Mouse (Mus musculus) lung, embryonic 16.5 days (tissue): ENCODE measurements around the gene Ltbp4. TPM values are rescaled to one million over a fixed set of nuclear protein-coding genes. Genes with fewer than 3 reads are reported as not detected.

Experiments
- ATAC-seq: fragments of 200-750 bp; cut with Nextera tagmentation; 2 replicates; pipeline ENCODE4 v1.8.0; 2017; ENCODE audit warnings: low read depth, mild to moderate bottlenecking, moderate library complexity
- H3K27ac ChIP-seq: fragments of 300-500 bp; sonication (generic); 2 replicates; pipeline ENCODE4 v1.5.1; 2014; ENCODE audit warnings: mild to moderate bottlenecking, control low read depth, low read length
- H3K27me3 ChIP-seq: fragments of 300-500 bp; sonication (generic); 2 replicates; pipeline ENCODE4 v1.6.1; 2014; ENCODE audit warnings: low read depth, low read length, mixed read lengths; ENCODE audit not compliant: control insufficient read depth, insufficient read depth
- H3K36me3 ChIP-seq: fragments of 300-500 bp; sonication (generic); 2 replicates; pipeline ENCODE4 v1.6.1; 2014; ENCODE audit warnings: low read length; ENCODE audit not compliant: control insufficient read depth, insufficient read depth
- H3K4me1 ChIP-seq: fragments of 300-500 bp; sonication (generic); replicated peaks from 2 replicates; pipeline ENCODE4 v1.6.1; 2014; ENCODE audit warnings: low read length, mixed read lengths; ENCODE audit not compliant: control insufficient read depth, insufficient read depth
- H3K4me2 ChIP-seq: fragments of 300-500 bp; sonication (generic); 2 replicates; pipeline ENCODE4 v1.6.1; 2014; ENCODE audit warnings: low read depth, low read length, control low read depth
- H3K4me3 ChIP-seq: fragments of 300-500 bp; sonication (generic); 2 replicates; pipeline ENCODE4 v1.5.1; 2014; ENCODE audit warnings: mild to moderate bottlenecking, low read length, control low read depth
- H3K9ac ChIP-seq: fragments of 300-500 bp; sonication (generic); 2 replicates; pipeline ENCODE4 v1.6.1; 2014; ENCODE audit warnings: low read length, control low read depth
- H3K9me3 ChIP-seq: fragments of 300-500 bp; sonication (generic); 2 replicates; pipeline ENCODE4 v1.6.1; 2016; ENCODE audit warnings: low read length; ENCODE audit not compliant: control insufficient read depth
- WGBS: fragments of 180-500 bp; shearing (Covaris S2); extraction: QIAGEN DNeasy Blood & Tissue Kit; methylation state at CpG from one replicate; pipeline ENCODE4 v1.1.7; 2014; 5-methylcytosine and 5-hydroxymethylcytosine counted together
- polyA plus RNA-seq: library from polyadenylated mRNA; unstranded; fragments of >200 nt; fragmentation: Nextera tagmentation; extraction: Ambion mirVana; gene quantifications from 2 replicates; pipeline ENCODE4 v1.2.1, GENCODE M21; 2015

Gene Ltbp4
- polyA plus RNA-seq, 1 experiment from 2014 or later, result 107 TPM

GRCm38 (mm10) chr7:27288732-27289131 lies 48.8 kb downstream of the Ltbp4 start:
- Histone ChIP-seq H3K4me3 (no peak overlapping the region), H3K27ac (no peak overlapping the region), H3K4me2 (no peak overlapping the region), H3K36me3 (no peaks in the 10 kb centered on the region), H3K9me3 (peaks cover 4% of the 10 kb centered on the region; the same call in 1 of the 2 replicates), H3K4me1 (peaks cover 20% of the 10 kb centered on the region), H3K27me3 (0 out of 2 replicates have a peak, but pooled peaks cover 2% of the 10 kb centered on the region), H3K9ac (no peak overlapping the region)
- WGBS, result 83% methylated on average over 7 of the region's 7 CpGs
- no peak for ATAC-seq

DNA sequence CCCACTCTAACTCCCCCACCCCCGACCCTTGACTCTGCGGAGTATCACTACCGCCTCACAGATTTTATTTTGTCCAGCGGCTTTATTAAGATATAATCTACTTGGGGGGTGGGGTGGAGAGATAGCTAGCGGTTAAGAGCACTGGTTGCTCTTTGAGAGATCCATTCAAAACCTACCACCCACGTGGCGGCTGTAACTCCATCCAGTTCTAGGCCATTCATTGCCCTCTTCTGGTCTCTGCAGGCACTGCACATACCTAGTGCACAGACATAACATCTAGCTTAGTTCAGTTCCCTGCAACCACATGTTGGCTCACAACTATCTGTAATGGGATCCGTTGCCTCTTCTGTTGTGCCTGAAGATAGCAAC lies 51.8 kb downstream of the Ltbp4 start:
- 3% methylated on average over 8 of the region's 8 CpGs for WGBS
- Histone ChIP-seq H3K9me3 (peaks cover 4% of the 10 kb centered on the region; the same call in 1 of the 2 replicates), H3K27me3 (0 out of 2 replicates have a peak, but pooled peaks cover 2% of the 10 kb centered on the region), H3K9ac (no peak overlapping the region), H3K4me2 (peak overlapping the region; percentile 45), H3K27ac (no peak overlapping the region), H3K4me3 (no peak overlapping the region), H3K36me3 (peaks cover 12% of the 10 kb centered on the region), H3K4me1 (peaks cover 9% of the 10 kb centered on the region)
- peak; percentile 85 for ATAC-seq

DNA sequence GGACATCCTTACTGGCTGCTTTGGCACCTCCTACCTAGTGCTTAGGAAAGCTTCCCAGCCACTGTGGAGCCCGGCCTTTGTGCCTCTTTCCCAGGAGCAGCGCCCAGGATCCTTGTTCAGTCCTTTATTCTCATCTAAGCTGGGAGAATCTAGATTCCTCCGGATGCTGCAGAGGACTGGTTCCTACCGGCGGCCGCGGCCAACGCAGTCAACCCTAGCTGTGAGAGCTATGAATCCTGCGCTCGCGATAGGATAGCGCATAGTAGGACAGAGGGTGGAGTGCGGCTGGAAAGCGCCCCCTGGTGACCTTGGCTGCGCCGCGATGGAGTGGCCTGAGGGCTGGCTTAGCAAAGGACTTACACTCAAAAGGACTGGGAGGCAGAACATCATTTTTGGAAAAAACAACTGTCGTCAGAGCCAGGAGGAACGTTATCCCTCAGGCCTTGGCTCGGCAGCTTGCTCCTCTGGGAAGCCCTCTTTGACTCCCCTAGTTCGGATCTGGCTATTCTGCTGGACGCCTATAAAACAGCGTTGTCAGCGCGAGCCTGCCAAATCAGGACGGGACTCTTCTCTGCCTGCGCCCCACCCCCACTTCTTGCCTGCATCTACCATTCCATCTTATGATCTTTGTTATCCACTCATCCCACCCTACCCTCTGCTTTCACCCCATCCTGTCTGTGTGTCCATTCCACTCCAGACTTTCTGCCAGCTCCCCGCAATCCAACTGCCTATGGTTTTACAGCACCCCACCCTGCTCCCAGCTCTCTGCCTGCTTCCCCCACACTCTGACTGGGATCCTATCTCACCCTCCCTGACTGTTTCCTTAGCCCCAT lies 52.4 kb downstream of the Ltbp4 start:
- peaks cover 13% of the 10 kb centered on the region for H3K36me3 ChIP-seq
- ATAC-seq, result peak; percentile 73
- 0 out of 2 replicates have a peak, but pooled peaks cover 2% of the 10 kb centered on the region for H3K27me3 ChIP-seq
- peak overlapping the region; percentile 20 for H3K4me3 ChIP-seq
- H3K9ac ChIP-seq, result peak overlapping the region; percentile 21; the same call in 1 of the 2 replicates
- H3K27ac ChIP-seq, result no peak overlapping the region
- 2% methylated on average over 28 of the region's 28 CpGs for WGBS
- peaks cover 9% of the 10 kb centered on the region for H3K4me1 ChIP-seq
- H3K9me3 ChIP-seq, result peaks cover 4% of the 10 kb centered on the region; the same call in 1 of the 2 replicates
- H3K4me2 ChIP-seq, result peak overlapping the region; percentile 45

GRCm38 (mm10) chr7:27282225-27282624 lies 55.3 kb downstream of the Ltbp4 start:
- no peak for ATAC-seq
- H3K36me3 ChIP-seq, result peaks cover 20% of the 10 kb centered on the region
- H3K27ac ChIP-seq, result no peak overlapping the region
- no peaks in the 10 kb centered on the region for H3K9me3 ChIP-seq
- WGBS, result 63% methylated on average over 4 of the region's 4 CpGs
- H3K4me2 ChIP-seq, result no peak overlapping the region
- no peak overlapping the region for H3K9ac ChIP-seq
- H3K4me1 ChIP-seq, result peaks cover 9% of the 10 kb centered on the region
- H3K27me3 ChIP-seq, result 0 out of 2 replicates have a peak, but pooled peaks cover 2% of the 10 kb centered on the region
- no peak overlapping the region for H3K4me3 ChIP-seq

GRCm38 (mm10) chr7:27281717-27282116 lies 55.8 kb downstream of the Ltbp4 start:
- ATAC-seq, result no peak
- H3K4me2 ChIP-seq, result no peak overlapping the region
- WGBS, result 56% methylated on average over 13 of the region's 13 CpGs

GRCm38 (mm10) chr7:27277191-27277590 lies 60.3 kb downstream of the Ltbp4 start:
- Histone ChIP-seq H3K36me3 (peaks cover 32% of the 10 kb centered on the region), H3K27ac (no peak overlapping the region), H3K27me3 (no peaks in the 10 kb centered on the region), H3K9ac (no peak overlapping the region), H3K4me3 (no peak overlapping the region), H3K4me1 (no peaks in the 10 kb centered on the region), H3K4me2 (no peak overlapping the region), H3K9me3 (no peaks in the 10 kb centered on the region)
- 83% methylated on average over 3 of the region's 3 CpGs for WGBS
- ATAC-seq, result no peak

More at GRCm38 (mm10) chr7:27281717-27282116, 55.8 kb downstream of the Ltbp4 start:
- no peak overlapping the region for H3K9ac ChIP-seq
- H3K9me3 ChIP-seq, result no peaks in the 10 kb centered on the region
- H3K36me3 ChIP-seq, result peaks cover 24% of the 10 kb centered on the region
- peaks cover 9% of the 10 kb centered on the region for H3K4me1 ChIP-seq
- no peak overlapping the region for H3K27ac ChIP-seq
- no peak overlapping the region for H3K4me3 ChIP-seq
- 0 out of 2 replicates have a peak, but pooled peaks cover 2% of the 10 kb centered on the region for H3K27me3 ChIP-seq

DNA sequence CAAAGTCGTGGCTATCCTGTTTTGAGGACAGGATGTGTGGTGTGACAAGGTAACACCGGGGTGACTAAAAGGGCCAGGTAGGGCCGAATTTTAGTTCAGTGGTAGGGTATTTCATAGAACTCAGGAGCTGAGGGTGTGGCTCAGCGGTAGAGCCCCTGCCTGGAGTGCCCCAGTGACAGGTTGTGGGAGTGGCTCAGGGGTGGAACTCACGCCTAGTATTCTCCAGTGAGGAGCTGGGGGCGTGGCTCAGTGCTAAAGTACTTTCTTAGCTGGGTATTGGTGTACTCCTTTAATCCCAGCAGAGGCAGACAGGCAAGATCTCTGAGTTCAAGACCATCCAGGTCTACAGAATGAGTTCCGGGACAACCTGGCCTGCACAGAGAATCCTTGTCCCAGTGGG lies 61.5 kb downstream of the Ltbp4 start:
- WGBS, result 58% methylated on average over 7 of the region's 7 CpGs
- peaks cover 34% of the 10 kb centered on the region for H3K36me3 ChIP-seq
- no peaks in the 10 kb centered on the region for H3K9me3 ChIP-seq
- H3K4me3 ChIP-seq, result no peak overlapping the region
- ATAC-seq, result no peak
- H3K9ac ChIP-seq, result no peak overlapping the region
- no peaks in the 10 kb centered on the region for H3K27me3 ChIP-seq
- no peaks in the 10 kb centered on the region for H3K4me1 ChIP-seq
- no peak overlapping the region for H3K27ac ChIP-seq
- no peak overlapping the region for H3K4me2 ChIP-seq

DNA sequence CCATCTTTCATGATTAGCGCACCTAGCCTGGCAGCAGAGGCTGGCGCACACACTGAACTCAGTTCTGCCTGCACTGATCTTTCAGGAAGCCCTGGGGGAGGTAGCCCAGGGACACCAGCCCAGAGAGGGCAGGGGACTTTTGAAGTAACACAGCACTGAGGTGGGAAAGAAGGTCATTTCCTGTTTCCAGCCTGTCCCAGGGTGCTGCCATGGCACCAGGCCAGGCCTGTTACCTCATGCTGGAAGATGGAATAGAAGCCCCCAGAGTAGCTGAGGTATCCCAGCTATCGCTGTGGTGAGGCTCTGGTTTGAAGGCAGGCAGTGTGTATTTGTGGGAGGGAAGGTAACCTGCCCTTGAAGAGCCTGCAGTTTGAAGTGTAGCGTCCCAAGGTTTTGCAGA lies 62.6 kb downstream of the Ltbp4 start:
- Histone ChIP-seq H3K27me3 (no peaks in the 10 kb centered on the region), H3K4me2 (no peak overlapping the region), H3K9me3 (no peaks in the 10 kb centered on the region), H3K36me3 (peaks cover 36% of the 10 kb centered on the region), H3K4me3 (no peak overlapping the region), H3K27ac (no peak overlapping the region), H3K4me1 (no peaks in the 10 kb centered on the region), H3K9ac (no peak overlapping the region)
- no peak for ATAC-seq
- 81% methylated on average over 4 of the region's 4 CpGs for WGBS

- WGBS, result 55% methylated on average over 32 of the region's 32 CpGs
- peaks cover 46% of the 10 kb centered on the region for H3K36me3 ChIP-seq
Observed at GRCm38 (mm10) chr7:27273739-27274351, 63.6 kb downstream of the Ltbp4 start.

More at GRCm38 (mm10) chr7:27273739-27274351, 63.6 kb downstream of the Ltbp4 start:
- H3K4me3 ChIP-seq, result no peak overlapping the region
- no peak overlapping the region for H3K9ac ChIP-seq
- ATAC-seq, result peak; percentile 51; the same call in 1 of the 2 replicates
- no peak overlapping the region for H3K27ac ChIP-seq
- no peaks in the 10 kb centered on the region for H3K9me3 ChIP-seq
- no peaks in the 10 kb centered on the region for H3K4me1 ChIP-seq
- no peaks in the 10 kb centered on the region for H3K27me3 ChIP-seq
- no peak overlapping the region for H3K4me2 ChIP-seq
